Mouse (Mus musculus): ENCODE measurements around the gene Rfx1. TPM values are rescaled to one million over a fixed set of nuclear protein-coding genes. Genes with fewer than 3 reads are reported as not detected.

Rfx1 gene
- polyA plus RNA-seq, 1 experiment from 2014 or later, result 8.8 TPM

GRCm38 (mm10) chr8:84067047-84067573, 476 bp downstream of the Rfx1 start:
- Histone ChIP-seq H3K4me2 (ENCODE audit: low read depth, low read length) (peak overlapping the region; percentile 45), H3K4me1 (replicated peaks; ENCODE audit: control insufficient read depth, insufficient read depth, low read length) (peaks cover 26% of the 10 kb centered on the region), H3K9me3 (ENCODE audit: control insufficient read depth, low read length) (no peaks in the 10 kb centered on the region), H3K27ac (ENCODE audit: low read length) (peak overlapping the region; percentile 98), H3K9ac (ENCODE audit: low read length) (peak overlapping the region; percentile 91), H3K27me3 (ENCODE audit: control insufficient read depth, insufficient read depth, low read depth, low read length) (no peaks in the 10 kb centered on the region), H3K4me3 (ENCODE audit: low read length) (peak overlapping the region; percentile 89), H3K36me3 (ENCODE audit: control insufficient read depth, insufficient read depth, low read length) (no peaks in the 10 kb centered on the region)
- WGBS, result under 1% methylated on average over 44 of the region's 58 CpGs
- ATAC-seq (ENCODE audit: low read depth), result peak; percentile 75

- Histone ChIP-seq H3K36me3 (ENCODE audit: control insufficient read depth, insufficient read depth, low read length) (no peaks in the 10 kb centered on the region), H3K27ac (ENCODE audit: low read length) (no peak overlapping the region), H3K9me3 (ENCODE audit: control insufficient read depth, low read length) (no peaks in the 10 kb centered on the region), H3K27me3 (ENCODE audit: control insufficient read depth, insufficient read depth, low read depth, low read length) (no peaks in the 10 kb centered on the region), H3K9ac (ENCODE audit: low read length) (peak overlapping the region; percentile 1; the same call in 1 of the 2 replicates), H3K4me1 (replicated peaks; ENCODE audit: control insufficient read depth, insufficient read depth, low read length) (peaks cover 26% of the 10 kb centered on the region), H3K4me2 (ENCODE audit: low read depth, low read length) (peak overlapping the region; percentile 45), H3K4me3 (ENCODE audit: low read length) (peak overlapping the region; percentile 89)
- WGBS, result 72% methylated on average over 7 of the region's 7 CpGs
- no peak for ATAC-seq (ENCODE audit: low read depth)
Measured at GRCm38 (mm10) chr8:84067911-84068310, 1.3 kb downstream of the Rfx1 start.

DNA sequence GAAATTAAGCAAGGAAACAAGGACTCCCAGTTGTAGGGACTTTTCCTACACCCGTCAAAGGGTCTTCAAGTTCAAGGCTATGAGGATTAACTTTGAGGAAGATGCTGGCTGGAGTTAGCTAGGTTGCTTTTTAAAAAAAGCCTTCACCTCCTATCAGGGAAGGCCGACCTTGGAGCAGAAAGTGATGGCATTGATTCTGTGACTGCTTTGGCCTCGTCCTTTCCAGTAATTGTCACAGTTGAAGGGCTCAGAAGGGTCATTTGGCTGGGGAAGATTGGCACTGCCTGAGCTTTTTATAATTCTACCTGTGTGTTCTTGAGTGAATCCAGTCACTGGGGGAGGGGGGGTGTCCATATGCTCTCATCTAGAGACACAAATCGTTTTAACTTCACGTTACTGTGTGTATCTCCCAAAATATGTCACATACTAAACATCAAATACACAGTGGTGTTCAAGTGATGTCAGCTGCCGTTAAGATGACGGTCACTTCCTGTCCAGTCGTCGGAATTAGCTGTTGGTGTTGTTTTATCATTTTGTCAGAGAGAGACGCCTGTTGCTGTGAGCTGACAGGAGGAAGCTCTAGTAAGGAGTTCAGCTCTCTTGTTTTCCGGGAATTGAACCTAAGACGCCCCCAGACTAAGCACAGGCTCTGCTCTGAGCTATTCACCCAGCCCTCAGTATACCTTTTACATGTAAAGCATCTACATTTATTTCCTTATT, 1.8 kb downstream of the Rfx1 start:
- H3K4me1 ChIP-seq (replicated peaks; ENCODE audit: control insufficient read depth, insufficient read depth, low read length), result peaks cover 26% of the 10 kb centered on the region
- H3K27ac ChIP-seq (ENCODE audit: low read length), result 0 out of 2 replicates have a peak overlapping the region, but pooled peaks have one; percentile 15
- H3K9ac ChIP-seq (ENCODE audit: low read length), result no peak overlapping the region
- H3K36me3 ChIP-seq (ENCODE audit: control insufficient read depth, insufficient read depth, low read length), result no peaks in the 10 kb centered on the region
- H3K4me2 ChIP-seq (ENCODE audit: low read depth, low read length), result peak overlapping the region; percentile 45; the same call in 1 of the 2 replicates
- H3K27me3 ChIP-seq (ENCODE audit: control insufficient read depth, insufficient read depth, low read depth, low read length), result no peaks in the 10 kb centered on the region
- WGBS, result 32% methylated on average over 12 of the region's 12 CpGs
- H3K4me3 ChIP-seq (ENCODE audit: low read length), result no peak overlapping the region
- ATAC-seq (ENCODE audit: low read depth), result no peak
- no peaks in the 10 kb centered on the region for H3K9me3 ChIP-seq (ENCODE audit: control insufficient read depth, low read length)

DNA sequence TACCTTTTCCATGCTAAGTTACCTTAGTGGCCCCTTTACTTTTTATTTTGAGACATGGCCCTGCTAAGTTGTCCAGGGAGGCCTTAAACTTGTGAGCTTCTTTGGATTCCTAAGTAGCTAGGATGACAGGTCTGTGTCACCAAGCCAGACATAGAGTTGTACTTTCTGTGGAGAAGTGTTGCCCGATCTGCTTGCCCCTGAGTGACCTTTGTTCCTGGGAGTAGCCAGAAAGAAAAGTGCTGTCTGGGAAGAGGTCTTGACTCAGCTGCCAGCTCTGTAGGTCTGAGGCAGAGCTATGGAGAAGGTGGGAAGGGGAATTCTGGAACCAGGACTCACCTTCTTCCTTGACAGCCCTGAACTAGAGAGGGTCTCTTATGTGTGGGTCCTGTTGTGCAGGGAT, 2.5 kb downstream of the Rfx1 start:
- no peak for ATAC-seq (ENCODE audit: low read depth)
- no peaks in the 10 kb centered on the region for H3K36me3 ChIP-seq (ENCODE audit: control insufficient read depth, insufficient read depth, low read length)
- H3K9ac ChIP-seq (ENCODE audit: low read length), result no peak overlapping the region
- 23% methylated on average over 1 of the region's 1 CpGs for WGBS
- H3K27me3 ChIP-seq (ENCODE audit: control insufficient read depth, insufficient read depth, low read depth, low read length), result no peaks in the 10 kb centered on the region
- peaks cover 26% of the 10 kb centered on the region for H3K4me1 ChIP-seq (replicated peaks; ENCODE audit: control insufficient read depth, insufficient read depth, low read length)
- H3K4me3 ChIP-seq (ENCODE audit: low read length), result no peak overlapping the region
- no peak overlapping the region for H3K4me2 ChIP-seq (ENCODE audit: low read depth, low read length)
- no peaks in the 10 kb centered on the region for H3K9me3 ChIP-seq (ENCODE audit: control insufficient read depth, low read length)
- 0 out of 2 replicates have a peak overlapping the region, but pooled peaks have one; percentile 15 for H3K27ac ChIP-seq (ENCODE audit: low read length)

DNA sequence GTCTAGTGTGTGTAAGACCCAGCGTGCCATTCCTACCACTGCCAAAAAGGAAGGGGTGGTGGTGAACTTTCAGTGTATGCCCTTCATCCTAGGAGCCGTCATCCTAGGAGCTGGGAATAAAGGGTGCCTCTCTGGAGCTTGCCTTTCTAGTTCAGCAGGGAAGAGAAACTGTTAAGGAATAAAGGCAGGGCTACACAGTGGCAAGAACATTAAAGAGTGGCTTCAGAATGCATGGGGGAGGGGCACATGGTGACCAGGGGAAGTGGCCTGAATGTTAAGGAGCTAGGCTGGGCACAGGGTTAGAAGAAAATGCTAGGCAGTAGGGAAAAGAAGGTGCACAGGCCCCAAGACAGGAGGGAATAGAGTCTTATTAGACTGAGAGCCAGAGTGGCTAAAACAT, 3.1 kb downstream of the Rfx1 start:
- Histone ChIP-seq H3K4me3 (ENCODE audit: low read length) (no peak overlapping the region), H3K4me1 (replicated peaks; ENCODE audit: control insufficient read depth, insufficient read depth, low read length) (peaks cover 26% of the 10 kb centered on the region), H3K27me3 (ENCODE audit: control insufficient read depth, insufficient read depth, low read depth, low read length) (no peaks in the 10 kb centered on the region), H3K4me2 (ENCODE audit: low read depth, low read length) (no peak overlapping the region), H3K27ac (ENCODE audit: low read length) (no peak overlapping the region), H3K36me3 (ENCODE audit: control insufficient read depth, insufficient read depth, low read length) (no peaks in the 10 kb centered on the region), H3K9ac (ENCODE audit: low read length) (no peak overlapping the region), H3K9me3 (ENCODE audit: control insufficient read depth, low read length) (no peaks in the 10 kb centered on the region)
- 57% methylated on average over 2 of the region's 2 CpGs for WGBS
- ATAC-seq (ENCODE audit: low read depth), result no peak

GRCm38 (mm10) chr8:84070241-84070640, 3.6 kb downstream of the Rfx1 start:
- 74% methylated on average over 5 of the region's 5 CpGs for WGBS
- H3K9ac ChIP-seq (ENCODE audit: low read length), result no peak overlapping the region
- H3K4me2 ChIP-seq (ENCODE audit: low read depth, low read length), result no peak overlapping the region
- no peak overlapping the region for H3K27ac ChIP-seq (ENCODE audit: low read length)
- no peak for ATAC-seq (ENCODE audit: low read depth)
- H3K9me3 ChIP-seq (ENCODE audit: control insufficient read depth, low read length), result no peaks in the 10 kb centered on the region
- no peak overlapping the region for H3K4me3 ChIP-seq (ENCODE audit: low read length)
- H3K4me1 ChIP-seq (replicated peaks; ENCODE audit: control insufficient read depth, insufficient read depth, low read length), result peaks cover 26% of the 10 kb centered on the region
- peaks cover 4% of the 10 kb centered on the region; the same call in 1 of the 2 replicates for H3K36me3 ChIP-seq (ENCODE audit: control insufficient read depth, insufficient read depth, low read length)
- no peaks in the 10 kb centered on the region for H3K27me3 ChIP-seq (ENCODE audit: control insufficient read depth, insufficient read depth, low read depth, low read length)

- Histone ChIP-seq H3K9ac (ENCODE audit: low read length) (no peak overlapping the region), H3K4me1 (replicated peaks; ENCODE audit: control insufficient read depth, insufficient read depth, low read length) (peaks cover 26% of the 10 kb centered on the region), H3K27ac (ENCODE audit: low read length) (no peak overlapping the region), H3K9me3 (ENCODE audit: control insufficient read depth, low read length) (no peaks in the 10 kb centered on the region), H3K27me3 (ENCODE audit: control insufficient read depth, insufficient read depth, low read depth, low read length) (no peaks in the 10 kb centered on the region), H3K4me3 (ENCODE audit: low read length) (no peak overlapping the region), H3K4me2 (ENCODE audit: low read depth, low read length) (no peak overlapping the region), H3K36me3 (ENCODE audit: control insufficient read depth, insufficient read depth, low read length) (peaks cover 4% of the 10 kb centered on the region; the same call in 1 of the 2 replicates)
- no peak for ATAC-seq (ENCODE audit: low read depth)
- 78% methylated on average over 2 of the region's 2 CpGs for WGBS
Measured at GRCm38 (mm10) chr8:84070667-84071066, 4.0 kb downstream of the Rfx1 start.

DNA sequence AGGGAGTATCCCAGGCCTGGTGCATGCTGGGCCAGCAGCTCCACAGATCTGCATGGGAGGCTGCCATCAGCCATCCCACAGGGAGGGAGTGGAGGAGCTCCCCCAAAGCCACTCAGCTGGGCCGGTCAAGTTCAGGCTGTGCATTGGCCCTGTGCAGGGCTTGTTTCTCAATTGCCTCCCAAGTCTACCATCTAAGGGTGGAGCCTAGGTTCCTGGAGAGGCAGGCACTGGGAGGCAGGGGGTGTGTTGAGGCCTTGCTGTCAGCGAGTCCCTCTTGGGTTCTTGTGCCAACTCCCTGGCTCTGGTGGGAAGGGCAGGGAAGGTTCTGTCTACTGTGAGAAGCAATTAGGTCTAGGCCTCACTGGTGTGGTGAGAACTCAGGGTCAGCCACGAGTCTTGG, 5.3 kb downstream of the Rfx1 start:
- Histone ChIP-seq H3K27ac (ENCODE audit: low read length) (no peak overlapping the region), H3K4me1 (replicated peaks; ENCODE audit: control insufficient read depth, insufficient read depth, low read length) (peaks cover 26% of the 10 kb centered on the region), H3K9me3 (ENCODE audit: control insufficient read depth, low read length) (no peaks in the 10 kb centered on the region), H3K36me3 (ENCODE audit: control insufficient read depth, insufficient read depth, low read length) (peaks cover 4% of the 10 kb centered on the region; the same call in 1 of the 2 replicates), H3K27me3 (ENCODE audit: control insufficient read depth, insufficient read depth, low read depth, low read length) (no peaks in the 10 kb centered on the region), H3K4me2 (ENCODE audit: low read depth, low read length) (no peak overlapping the region), H3K9ac (ENCODE audit: low read length) (no peak overlapping the region), H3K4me3 (ENCODE audit: low read length) (no peak overlapping the region)
- WGBS, result 54% methylated on average over 3 of the region's 3 CpGs
- no peak for ATAC-seq (ENCODE audit: low read depth)

DNA sequence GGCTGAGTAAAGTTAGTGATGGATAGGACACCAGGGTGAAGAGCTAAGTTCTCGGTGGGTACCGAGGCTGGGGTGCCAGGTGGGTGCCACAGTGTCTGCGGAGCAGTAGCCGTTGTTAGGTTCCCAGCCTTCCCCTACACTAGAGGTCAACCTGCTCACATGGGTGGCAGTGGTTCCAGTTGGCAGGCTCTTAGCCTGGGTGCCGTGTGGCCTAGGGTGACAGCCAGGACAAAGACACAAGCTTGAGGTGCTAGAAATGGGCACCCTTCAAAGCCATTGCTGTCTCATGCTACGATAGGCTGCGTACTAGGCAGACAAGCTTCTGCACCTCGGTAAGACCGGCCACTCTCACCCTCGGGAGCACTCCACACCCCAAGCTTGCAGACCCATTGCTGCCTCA, 5.7 kb downstream of the Rfx1 start:
- Histone ChIP-seq H3K27me3 (ENCODE audit: control insufficient read depth, insufficient read depth, low read depth, low read length) (no peaks in the 10 kb centered on the region), H3K9ac (ENCODE audit: low read length) (no peak overlapping the region), H3K4me1 (replicated peaks; ENCODE audit: control insufficient read depth, insufficient read depth, low read length) (peaks cover 26% of the 10 kb centered on the region), H3K4me3 (ENCODE audit: low read length) (no peak overlapping the region), H3K4me2 (ENCODE audit: low read depth, low read length) (no peak overlapping the region), H3K27ac (ENCODE audit: low read length) (no peak overlapping the region), H3K9me3 (ENCODE audit: control insufficient read depth, low read length) (no peaks in the 10 kb centered on the region), H3K36me3 (ENCODE audit: control insufficient read depth, insufficient read depth, low read length) (peaks cover 4% of the 10 kb centered on the region; the same call in 1 of the 2 replicates)
- ATAC-seq (ENCODE audit: low read depth), result no peak
- 86% methylated on average over 10 of the region's 10 CpGs for WGBS
